Mouse (Mus musculus) midbrain, embryonic 12.5 days (tissue): ENCODE results near the gene Mapt. TPM values are rescaled to one million over a fixed set of nuclear protein-coding genes. Genes with fewer than 3 reads are reported as not detected.

Experiments used
- ATAC-seq: fragments of 200-750 bp; cut with Nextera tagmentation; 2 replicates; pipeline ENCODE4 v1.8.0; 2017; ENCODE audit warnings: low read depth, moderate TSS enrichment, moderate library complexity; ENCODE audit not compliant: low FRiP score
- H3K27ac ChIP-seq: fragments of 300-500 bp; sonication (generic); replicated peaks from 2 replicates; pipeline ENCODE4 v1.5.1; 2016; ENCODE audit warnings: mild to moderate bottlenecking
- H3K27me3 ChIP-seq: fragments of 300-500 bp; sonication (generic); 2 replicates; pipeline ENCODE4 v1.6.1; 2016; ENCODE audit warnings: mild to moderate bottlenecking
- H3K36me3 ChIP-seq: fragments of 300-500 bp; sonication (generic); 2 replicates; pipeline ENCODE4 v1.6.1; 2016
- H3K4me1 ChIP-seq: fragments of 300-500 bp; sonication (generic); 2 replicates; pipeline ENCODE4 v1.6.1; 2016
- H3K4me2 ChIP-seq: fragments of 300-500 bp; sonication (generic); replicated peaks from 2 replicates; pipeline ENCODE4 v1.6.1; 2016; ENCODE audit warnings: mild to moderate bottlenecking, moderate library complexity
- H3K4me3 ChIP-seq: fragments of 300-500 bp; sonication (generic); 2 replicates; pipeline ENCODE4 v1.5.1; 2016; ENCODE audit warnings: mild to moderate bottlenecking
- H3K9ac ChIP-seq: fragments of 300-500 bp; sonication (generic); replicated peaks from 2 replicates; pipeline ENCODE4 v1.6.1; 2016; ENCODE audit warnings: mild to moderate bottlenecking, moderate library complexity
- H3K9me3 ChIP-seq: fragments of 300-500 bp; sonication (generic); 2 replicates; pipeline ENCODE4 v1.6.1; 2016; ENCODE audit warnings: mild to moderate bottlenecking
- WGBS: fragments of 180-500 bp; shearing (Covaris S2); methylation state at CpG from one replicate; pipeline ENCODE4 v1.1.7; 2016; 5-methylcytosine and 5-hydroxymethylcytosine counted together
- polyA plus RNA-seq: library from polyadenylated mRNA; unstranded; fragments of >200 nt; fragmentation: Nextera tagmentation; extraction: Ambion mirVana; gene quantifications from 2 replicates; pipeline ENCODE4 v1.2.1, GENCODE M21; 2016

The Mapt gene
- 169 and 176 TPM in 2 replicates for polyA plus RNA-seq

- H3K9ac ChIP-seq, result peak within 1 kb of the TSS; percentile 68
- WGBS, result under 1% methylated on average over 44 of the region's 94 CpGs
- peak within 1 kb of the TSS; percentile 93 for H3K4me2 ChIP-seq
- peak within 1 kb of the TSS; percentile 54 for H3K4me3 ChIP-seq
- no peaks in the 10 kb centered on the region for H3K9me3 ChIP-seq
- H3K4me1 ChIP-seq, result peaks cover 43% of the 10 kb centered on the region
- peaks cover 57% of the 10 kb centered on the region for H3K27me3 ChIP-seq
- peak within 1 kb of the TSS; percentile 77 for H3K27ac ChIP-seq
- H3K36me3 ChIP-seq, result no peaks in the 10 kb centered on the region
- ATAC-seq, result peak; percentile 91
Observed at GRCm38 (mm10) chr11:104231041-104231911, at the start of gene Mapt. Gene Mapt, plus strand, starts transcription at chr11:104231390.

GRCm38 (mm10) chr11:104182141-104182540 is 49.0 kb upstream of the Mapt start:
- no peaks in the 10 kb centered on the region for H3K36me3 ChIP-seq
- H3K27ac ChIP-seq, result no peak overlapping the region
- ATAC-seq, result no peak
- no peak overlapping the region for H3K9ac ChIP-seq
- H3K4me1 ChIP-seq, result no peaks in the 10 kb centered on the region; the same call in 1 of the 2 replicates
- no peak overlapping the region for H3K4me3 ChIP-seq
- H3K4me2 ChIP-seq, result no peak overlapping the region
- whole genome bisulfite sequencing, result 78% methylated on average over 3 of the region's 3 CpGs
- no peaks in the 10 kb centered on the region for H3K9me3 ChIP-seq
- H3K27me3 ChIP-seq, result no peaks in the 10 kb centered on the region

- H3K27ac ChIP-seq, result no peak within 1 kb of the TSS
- H3K36me3 ChIP-seq, result no peaks in the 10 kb centered on the region
- H3K9me3 ChIP-seq, result no peaks in the 10 kb centered on the region
- H3K4me1 ChIP-seq, result no peaks in the 10 kb centered on the region
- H3K9ac ChIP-seq, result no peak within 1 kb of the TSS
- H3K27me3 ChIP-seq, result no peaks in the 10 kb centered on the region
- no peak for ATAC-seq
- no peak within 1 kb of the TSS for H3K4me3 ChIP-seq
- WGBS, result 82% methylated on average over 13 of the region's 13 CpGs
- no peak within 1 kb of the TSS for H3K4me2 ChIP-seq
Observed at GRCm38 (mm10) chr11:104186135-104186836, 44.9 kb upstream of the Mapt start, which contains the start of gene Sppl2c. Gene Sppl2c, plus strand, starts transcription at chr11:104186327.

GRCm38 (mm10) chr11:104186837-104187150 is 44.4 kb upstream of the Mapt start:
- H3K27ac ChIP-seq, result no peak overlapping the region
- no peak for ATAC-seq
- no peaks in the 10 kb centered on the region for H3K9me3 ChIP-seq
- H3K36me3 ChIP-seq, result no peaks in the 10 kb centered on the region
- H3K27me3 ChIP-seq, result no peaks in the 10 kb centered on the region
- no peaks in the 10 kb centered on the region for H3K4me1 ChIP-seq
- H3K9ac ChIP-seq, result no peak overlapping the region
- no peak overlapping the region for H3K4me2 ChIP-seq
- no peak overlapping the region for H3K4me3 ChIP-seq
- 92% methylated on average over 9 of the region's 9 CpGs for WGBS

GRCm38 (mm10) chr11:104187766-104188165 is 43.4 kb upstream of the Mapt start:
- Histone ChIP-seq H3K27me3 (no peaks in the 10 kb centered on the region), H3K4me2 (no peak overlapping the region), H3K4me1 (no peaks in the 10 kb centered on the region), H3K27ac (no peak overlapping the region), H3K9me3 (no peaks in the 10 kb centered on the region), H3K36me3 (no peaks in the 10 kb centered on the region), H3K9ac (no peak overlapping the region), H3K4me3 (no peak overlapping the region)
- no peak for ATAC-seq
- 94% methylated on average over 10 of the region's 10 CpGs for WGBS

GRCm38 (mm10) chr11:104190008-104190407 is 41.2 kb upstream of the Mapt start:
- Histone ChIP-seq H3K27me3 (0 out of 2 replicates have a peak, but pooled peaks cover 2% of the 10 kb centered on the region), H3K4me2 (no peak overlapping the region), H3K27ac (no peak overlapping the region), H3K4me1 (no peaks in the 10 kb centered on the region), H3K9me3 (no peaks in the 10 kb centered on the region), H3K9ac (no peak overlapping the region), H3K4me3 (no peak overlapping the region), H3K36me3 (no peaks in the 10 kb centered on the region)
- no peak for ATAC-seq
- WGBS, result 74% methylated on average over 2 of the region's 2 CpGs

- H3K4me2 ChIP-seq, result peak overlapping the region; percentile 27
Observed at GRCm38 (mm10) chr11:104195382-104195781, 35.8 kb upstream of the Mapt start.

GRCm38 (mm10) chr11:104195791-104196190 is 35.4 kb upstream of the Mapt start:
- no peaks in the 10 kb centered on the region for H3K36me3 ChIP-seq
- 8% methylated on average over 9 of the region's 9 CpGs for WGBS
- H3K9ac ChIP-seq, result no peak overlapping the region
- no peak overlapping the region for H3K4me3 ChIP-seq
- H3K9me3 ChIP-seq, result no peaks in the 10 kb centered on the region
- peak; percentile 71 for ATAC-seq
- 0 out of 2 replicates have a peak, but pooled peaks cover 2% of the 10 kb centered on the region for H3K4me1 ChIP-seq
- H3K4me2 ChIP-seq, result peak overlapping the region; percentile 27
- peaks cover 13% of the 10 kb centered on the region for H3K27me3 ChIP-seq
- no peak overlapping the region for H3K27ac ChIP-seq

More at GRCm38 (mm10) chr11:104195382-104195781, 35.8 kb upstream of the Mapt start:
- H3K9ac ChIP-seq, result no peak overlapping the region
- WGBS, result 73% methylated on average over 11 of the region's 11 CpGs
- no peak overlapping the region for H3K4me3 ChIP-seq
- no peaks in the 10 kb centered on the region for H3K36me3 ChIP-seq
- ATAC-seq, result no peak
- H3K27me3 ChIP-seq, result peaks cover 13% of the 10 kb centered on the region
- no peaks in the 10 kb centered on the region for H3K9me3 ChIP-seq
- H3K27ac ChIP-seq, result no peak overlapping the region
- H3K4me1 ChIP-seq, result 0 out of 2 replicates have a peak, but pooled peaks cover 2% of the 10 kb centered on the region

- H3K27me3 ChIP-seq, result peaks cover 13% of the 10 kb centered on the region
- WGBS, result 13% methylated on average over 10 of the region's 10 CpGs
- H3K9me3 ChIP-seq, result peaks cover 10% of the 10 kb centered on the region; the same call in 1 of the 2 replicates
- no peak overlapping the region for H3K27ac ChIP-seq
- 0 out of 2 replicates have a peak, but pooled peaks cover 2% of the 10 kb centered on the region for H3K4me1 ChIP-seq
- no peak overlapping the region for H3K9ac ChIP-seq
- ATAC-seq, result no peak
- H3K36me3 ChIP-seq, result no peaks in the 10 kb centered on the region
- H3K4me2 ChIP-seq, result no peak overlapping the region
- no peak overlapping the region for H3K4me3 ChIP-seq
Observed at GRCm38 (mm10) chr11:104197861-104198260, 33.3 kb upstream of the Mapt start.

- Histone ChIP-seq H3K9me3 (peaks cover 13% of the 10 kb centered on the region; the same call in 1 of the 2 replicates), H3K27me3 (peaks cover 2% of the 10 kb centered on the region; the same call in 1 of the 2 replicates), H3K4me1 (no peaks in the 10 kb centered on the region), H3K4me2 (no peak overlapping the region), H3K36me3 (no peaks in the 10 kb centered on the region), H3K27ac (no peak overlapping the region), H3K4me3 (no peak overlapping the region), H3K9ac (no peak overlapping the region)
- 89% methylated on average over 3 of the region's 3 CpGs for WGBS
- no peak for ATAC-seq
Observed at GRCm38 (mm10) chr11:104203271-104203670, 27.9 kb upstream of the Mapt start.

GRCm38 (mm10) chr11:104206573-104206972 is 24.6 kb upstream of the Mapt start:
- H3K9me3 ChIP-seq, result peaks cover 11% of the 10 kb centered on the region; the same call in 1 of the 2 replicates
- H3K4me1 ChIP-seq, result no peaks in the 10 kb centered on the region
- WGBS, result 88% methylated on average over 4 of the region's 4 CpGs
- no peak overlapping the region for H3K9ac ChIP-seq
- H3K4me3 ChIP-seq, result no peak overlapping the region
- H3K4me2 ChIP-seq, result no peak overlapping the region
- 0 out of 2 replicates have a peak, but pooled peaks cover 8% of the 10 kb centered on the region for H3K27me3 ChIP-seq
- no peak overlapping the region for H3K27ac ChIP-seq
- no peaks in the 10 kb centered on the region for H3K36me3 ChIP-seq
- ATAC-seq, result no peak

- Histone ChIP-seq H3K27me3 (0 out of 2 replicates have a peak, but pooled peaks cover 8% of the 10 kb centered on the region), H3K36me3 (no peaks in the 10 kb centered on the region), H3K9me3 (0 out of 2 replicates have a peak, but pooled peaks cover 3% of the 10 kb centered on the region), H3K27ac (no peak overlapping the region), H3K9ac (no peak overlapping the region), H3K4me3 (no peak overlapping the region), H3K4me2 (no peak overlapping the region), H3K4me1 (no peaks in the 10 kb centered on the region)
- no peak for ATAC-seq
- 80% methylated on average over 3 of the region's 3 CpGs for WGBS
Observed at GRCm38 (mm10) chr11:104209041-104209440, 22.1 kb upstream of the Mapt start.
